Mouse (Mus musculus) sigmoid colon, adult 10 weeks (tissue): ENCODE data around the gene Dnah17. TPM values are rescaled to one million over a fixed set of nuclear protein-coding genes. Genes with fewer than 3 reads are reported as not detected.

Source experiments
- polyA plus RNA-seq: library from polyadenylated mRNA; stranded (reverse); fragments of 350-450 nt; fragmentation: Illumina TruSeq; extraction: RNeasy Lipid Tissue Mini Kit (QIAGEN cat#74804); gene quantifications from one replicate; pipeline ENCODE4 v1.2.3, GENCODE M21; 2014; ENCODE audit warnings: low read depth, low replicate concordance

Gene Dnah17
- not detected for polyA plus RNA-seq

DNA sequence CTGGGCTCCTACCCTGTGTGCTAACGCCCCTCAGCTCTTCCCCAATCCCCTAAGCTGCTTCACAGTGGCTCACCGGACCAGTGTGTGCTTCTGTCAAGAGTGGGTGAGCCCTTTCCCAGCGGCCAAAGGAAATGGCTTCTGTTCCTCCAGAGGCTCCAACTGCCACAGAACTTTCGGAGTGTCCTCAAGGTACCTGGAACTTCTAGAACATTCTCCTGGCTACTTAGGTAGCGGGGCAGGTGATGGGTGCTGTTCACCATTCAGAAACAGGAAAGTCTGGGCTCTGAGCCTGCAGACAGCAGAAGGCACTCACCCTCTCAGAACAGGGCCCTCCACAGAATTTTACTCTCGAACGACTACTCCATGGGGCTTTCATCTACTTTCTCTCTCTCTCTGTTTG lies at the start of gene Dnah17:
TSS of gene Dnah17 (minus strand) at position 101 of the 400 bp plus-strand sequence.

DNA sequence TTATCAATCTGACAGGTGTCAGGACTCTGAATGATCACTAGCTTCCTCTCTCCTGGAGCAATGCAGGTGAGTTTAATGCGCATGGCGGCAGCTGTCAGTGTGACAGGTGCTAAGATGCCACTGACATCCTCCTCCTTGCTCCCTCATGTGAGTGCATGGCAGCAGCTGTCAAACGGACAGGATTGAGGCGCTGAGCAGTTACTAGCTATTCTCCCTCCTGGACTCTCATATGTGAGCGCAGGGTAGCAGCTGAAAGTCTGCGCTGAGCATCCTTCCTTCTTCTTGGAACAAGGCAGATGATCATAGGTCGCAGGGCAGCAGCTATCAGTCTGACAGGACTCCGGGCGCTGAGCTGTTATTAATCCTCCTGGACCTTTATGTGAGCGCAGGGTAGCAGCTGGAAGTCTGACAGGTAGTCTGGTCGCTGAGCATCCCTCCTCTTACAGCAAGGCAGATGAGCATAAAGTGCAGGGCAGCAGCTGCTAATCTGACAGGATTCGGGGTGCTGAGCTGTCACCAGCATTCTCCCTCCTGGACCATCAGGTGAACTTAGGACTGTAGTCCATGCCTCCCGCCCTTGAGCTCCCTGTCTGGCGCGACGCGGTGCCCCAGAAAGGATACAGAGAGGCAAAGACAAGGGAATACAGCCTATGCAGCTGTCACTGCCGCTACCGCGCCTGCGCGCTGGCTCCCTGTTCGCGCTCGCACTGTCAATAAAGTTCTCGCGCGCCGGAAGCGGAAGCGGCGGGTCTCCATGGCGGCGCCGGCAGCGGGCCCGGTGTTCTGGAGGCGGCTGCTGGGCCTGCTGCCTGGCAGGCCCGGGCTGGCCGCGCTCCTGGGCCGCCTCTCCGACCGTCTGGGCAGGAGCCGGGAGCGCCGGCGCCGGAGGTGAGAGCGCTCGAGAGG lies 144.1 kb downstream of the Dnah17 start, which contains the start of gene Pgs1:
TSS of gene Pgs1 (plus strand) at position 167 of the 906 bp plus-strand sequence.

Other genes starting within 250 kb of the Dnah17 start
- 0.98 TPM for gene Socs3, start 160.6 kb downstream of the Dnah17 start, polyA plus RNA-seq
- gene Pgs1, start 144.3 kb downstream of the Dnah17 start, polyA plus RNA-seq = 4.2 TPM
- gene Cyth1, start 118.0 kb upstream of the Dnah17 start, polyA plus RNA-seq = 73.8 TPM
- gene Usp36, start 159.6 kb upstream of the Dnah17 start, polyA plus RNA-seq = 3.2 TPM
- gene Cep295nl, start 211.9 kb upstream of the Dnah17 start, polyA plus RNA-seq = 0.22 TPM
- gene Timp2, start 225.1 kb upstream of the Dnah17 start, polyA plus RNA-seq = 70.9 TPM